Mouse (Mus musculus) embryonic facial prominence, embryonic 14.5 days (tissue): ENCODE data around the gene Olfr690. TPM values are rescaled to one million over a fixed set of nuclear protein-coding genes. Genes with fewer than 3 reads are reported as not detected.

Source experiments
- polyA plus RNA-seq: library from polyadenylated mRNA; unstranded; fragments of >200 nt; fragmentation: Nextera tagmentation; extraction: Ambion mirVana; gene quantifications from 2 replicates; pipeline ENCODE4 v1.2.1, GENCODE M21; 2014

Olfr690 gene
- polyA plus RNA-seq, 1 experiment from 2014 or later: not detected

Other genes starting within 250 kb of the Olfr690 start
- gene Olfr680-ps1, start 241.3 kb downstream of the Olfr690 start, polyA plus RNA-seq: not detected in 2 replicates
- gene Olfr681, start 217.3 kb downstream of the Olfr690 start, polyA plus RNA-seq: 0.18 TPM in 1 of 2 replicates, not detected in the other
- not detected in 2 replicates for gene Olfr683, start 187.1 kb downstream of the Olfr690 start, polyA plus RNA-seq
- gene Olfr684, start 170.5 kb downstream of the Olfr690 start, polyA plus RNA-seq: not detected in 2 replicates
- gene Olfr685, start 148.1 kb downstream of the Olfr690 start, polyA plus RNA-seq: 0.10 and 0.31 TPM in 2 replicates
- not detected in 2 replicates for gene Olfr686, start 126.6 kb downstream of the Olfr690 start, polyA plus RNA-seq
- not detected in 2 replicates for gene Olfr688, start 46.0 kb downstream of the Olfr690 start, polyA plus RNA-seq
- gene Olfr689, start 22.9 kb downstream of the Olfr690 start, polyA plus RNA-seq: 0.18 TPM in 2 replicates
- 0.34 TPM in 1 of 2 replicates, not detected in the other for gene Olfr691, start 8.2 kb upstream of the Olfr690 start, polyA plus RNA-seq
- gene Olfr692, start 34.1 kb upstream of the Olfr690 start, polyA plus RNA-seq: 0.18 and 0.35 TPM in 2 replicates
- 0.42 TPM in 1 of 2 replicates, not detected in the other for gene Gm5901, start 40.9 kb upstream of the Olfr690 start, polyA plus RNA-seq
- gene Fam160a2, start 66.0 kb upstream of the Olfr690 start, polyA plus RNA-seq: 37.6 and 39.0 TPM in 2 replicates
- gene Cnga4, start 70.5 kb upstream of the Olfr690 start, polyA plus RNA-seq: 0.10 and 0.36 TPM in 2 replicates
- 0.10 and 0.22 TPM in 2 replicates for gene Cckbr, start 91.6 kb upstream of the Olfr690 start, polyA plus RNA-seq
- 120 and 137 TPM in 2 replicates for gene Cavin3, start 148.2 kb upstream of the Olfr690 start, polyA plus RNA-seq
- gene Smpd1, start 220.3 kb upstream of the Olfr690 start, polyA plus RNA-seq: 51.8 and 54.6 TPM in 2 replicates
- gene Apbb1, start 247.5 kb upstream of the Olfr690 start, polyA plus RNA-seq: 45.6 and 48.2 TPM in 2 replicates